Mouse (Mus musculus): Measurements from ENCODE around the gene Hoxa1.

- TF ChIP-seq CTCF (IDR thresholded peaks at IDR 0.05; ENCODE audit: borderline replicate concordance, insufficient read depth, low read length): no peak
- no peak for TF ChIP-seq POLR2A (IDR thresholded peaks at IDR 0.05; ENCODE audit: low read depth, low read length)
Observed at GRCm38 (mm10) chr6:52176391-52176790, 18.3 kb upstream of the Hoxa1 start.
